Mouse (Mus musculus): ENCODE data around the gene Lamc3. TPM values are rescaled to one million over a fixed set of nuclear protein-coding genes. Genes with fewer than 3 reads are reported as not detected.

The Lamc3 gene
- polyA plus RNA-seq, 1 experiment, result 17.2 TPM

DNA sequence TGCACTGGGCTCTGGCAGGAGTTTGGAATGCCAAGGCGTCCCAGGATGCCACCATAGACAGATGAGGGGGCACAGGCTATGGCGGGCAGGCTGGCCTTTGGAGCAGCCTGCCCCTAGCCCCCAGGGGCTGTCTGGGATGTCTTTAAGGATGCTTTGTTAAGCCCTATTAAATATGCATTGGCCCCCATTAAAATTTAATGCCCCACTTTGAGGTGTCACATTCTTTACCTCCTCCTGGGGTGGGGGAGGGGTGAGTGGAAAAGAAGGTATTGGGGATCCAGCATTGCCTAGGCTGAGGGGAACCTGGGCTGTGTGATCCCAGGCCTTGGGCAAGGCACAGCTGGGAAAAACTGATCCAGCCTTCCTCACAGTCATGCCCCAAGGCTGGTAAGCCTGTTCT is 21.3 kb upstream of the Lamc3 start:
- H3K4me1 ChIP-seq (ENCODE audit: control insufficient read depth, insufficient read depth, low read length), result no peaks in the 10 kb centered on the region
- H3K27me3 ChIP-seq (ENCODE audit: control insufficient read depth, insufficient read depth, low read length), result no peaks in the 10 kb centered on the region
- TF ChIP-seq POLR2A (IDR thresholded peaks at IDR 0.05; ENCODE audit: control insufficient read depth, low read depth, low read length), result no peak
- no peak for TF ChIP-seq CTCF (IDR thresholded peaks at IDR 0.05; ENCODE audit: control insufficient read depth, insufficient read depth, insufficient replicate concordance, low read depth, low read length)
- H3K4me3 ChIP-seq (ENCODE audit: control insufficient read depth, low read depth, low read length), result no peak overlapping the region
- no peak overlapping the region for H3K27ac ChIP-seq (ENCODE audit: control insufficient read depth, insufficient read depth, low read depth, low read length)
- no peaks in the 10 kb centered on the region for H3K36me3 ChIP-seq (ENCODE audit: control insufficient read depth, insufficient read depth, low read length)

DNA sequence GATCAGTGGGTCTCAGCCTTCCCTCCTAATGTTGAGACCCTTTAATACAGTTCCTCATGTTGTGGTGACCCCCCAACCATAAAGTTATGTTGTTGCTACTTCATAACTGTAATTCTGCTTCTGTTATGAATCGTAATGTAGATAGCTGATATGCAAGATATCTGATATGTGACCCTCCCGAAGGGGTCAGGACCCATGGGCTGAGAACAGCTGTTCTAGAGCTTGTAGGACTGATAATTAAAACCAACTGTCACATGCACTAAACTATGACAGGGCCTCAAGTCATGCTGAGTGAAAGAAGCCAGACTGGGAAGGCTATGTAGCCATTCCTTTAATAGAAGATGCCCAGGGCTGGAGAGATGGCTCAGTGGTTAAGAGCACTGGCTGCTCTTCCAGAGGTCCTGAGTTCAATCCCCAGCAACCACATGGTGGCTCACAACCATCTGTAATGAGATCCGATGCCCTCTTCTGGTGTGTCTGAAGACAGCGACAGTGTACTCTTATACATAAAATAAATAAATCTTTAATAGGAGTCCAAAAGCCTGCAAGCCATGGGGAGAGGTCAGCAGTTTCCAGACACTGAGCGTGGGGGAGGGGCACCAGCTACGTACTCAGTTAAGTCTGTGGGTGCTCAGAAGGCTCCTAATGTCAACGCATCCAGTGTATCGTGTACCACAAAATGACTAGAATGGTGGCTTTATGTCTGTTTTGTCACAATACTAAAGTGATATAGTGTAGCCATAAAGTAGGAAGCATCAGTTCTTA is 19.1 kb upstream of the Lamc3 start:
- TF ChIP-seq POLR2A (IDR thresholded peaks at IDR 0.05; ENCODE audit: control insufficient read depth, low read depth, low read length) (no peak), CTCF (IDR thresholded peaks at IDR 0.05; ENCODE audit: control insufficient read depth, insufficient read depth, insufficient replicate concordance, low read depth, low read length) (no peak)

GRCm38 (mm10) chr2:31868538-31869164 is 18.4 kb upstream of the Lamc3 start:
- Histone ChIP-seq H3K4me3 (ENCODE audit: control insufficient read depth, low read depth, low read length) (no peak overlapping the region), H3K4me1 (ENCODE audit: control insufficient read depth, insufficient read depth, low read length) (no peaks in the 10 kb centered on the region), H3K27ac (ENCODE audit: control insufficient read depth, insufficient read depth, low read depth, low read length) (no peak overlapping the region), H3K36me3 (ENCODE audit: control insufficient read depth, insufficient read depth, low read length) (no peaks in the 10 kb centered on the region), H3K27me3 (ENCODE audit: control insufficient read depth, insufficient read depth, low read length) (no peaks in the 10 kb centered on the region)
- TF ChIP-seq CTCF (IDR thresholded peaks at IDR 0.05; ENCODE audit: control insufficient read depth, insufficient read depth, insufficient replicate concordance, low read depth, low read length), result no peak
- no peak for TF ChIP-seq POLR2A (IDR thresholded peaks at IDR 0.05; ENCODE audit: control insufficient read depth, low read depth, low read length)

More for the DNA sequence above, 19.1 kb upstream of the Lamc3 start:
- Histone ChIP-seq H3K36me3 (ENCODE audit: control insufficient read depth, insufficient read depth, low read length) (no peaks in the 10 kb centered on the region), H3K27ac (ENCODE audit: control insufficient read depth, insufficient read depth, low read depth, low read length) (no peak overlapping the region), H3K27me3 (ENCODE audit: control insufficient read depth, insufficient read depth, low read length) (no peaks in the 10 kb centered on the region), H3K4me1 (ENCODE audit: control insufficient read depth, insufficient read depth, low read length) (no peaks in the 10 kb centered on the region), H3K4me3 (ENCODE audit: control insufficient read depth, low read depth, low read length) (no peak overlapping the region)

GRCm38 (mm10) chr2:31869692-31870091 is 17.4 kb upstream of the Lamc3 start:
- Histone ChIP-seq H3K4me3 (ENCODE audit: control insufficient read depth, low read depth, low read length) (no peak overlapping the region), H3K4me1 (ENCODE audit: control insufficient read depth, insufficient read depth, low read length) (no peaks in the 10 kb centered on the region), H3K27me3 (ENCODE audit: control insufficient read depth, insufficient read depth, low read length) (no peaks in the 10 kb centered on the region), H3K27ac (ENCODE audit: control insufficient read depth, insufficient read depth, low read depth, low read length) (no peak overlapping the region), H3K36me3 (ENCODE audit: control insufficient read depth, insufficient read depth, low read length) (no peaks in the 10 kb centered on the region)
- TF ChIP-seq CTCF (IDR thresholded peaks at IDR 0.05; ENCODE audit: control insufficient read depth, insufficient read depth, insufficient replicate concordance, low read depth, low read length) (no peak), POLR2A (IDR thresholded peaks at IDR 0.05; ENCODE audit: control insufficient read depth, low read depth, low read length) (no peak)

DNA sequence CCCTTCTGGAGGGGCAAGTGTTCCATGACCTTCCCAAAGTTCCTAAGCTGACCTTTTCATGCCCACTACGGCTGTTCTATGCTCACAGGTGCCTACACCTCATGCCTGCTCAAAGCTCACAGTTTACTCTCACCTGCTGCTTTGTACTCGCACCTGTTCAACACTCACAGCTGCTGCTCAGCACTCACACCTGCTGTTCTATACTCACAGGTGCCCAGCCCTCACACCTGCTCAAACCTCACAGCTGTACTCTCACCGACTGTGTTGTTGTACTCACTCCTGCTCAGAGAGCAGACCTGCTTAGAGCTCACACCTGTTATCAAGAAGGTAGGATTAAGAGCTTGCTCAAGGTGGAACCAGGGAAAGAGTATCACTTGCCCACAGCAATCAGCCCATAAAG is 16.4 kb upstream of the Lamc3 start:
- Histone ChIP-seq H3K27ac (ENCODE audit: control insufficient read depth, insufficient read depth, low read depth, low read length) (no peak overlapping the region), H3K4me3 (ENCODE audit: control insufficient read depth, low read depth, low read length) (no peak overlapping the region), H3K36me3 (ENCODE audit: control insufficient read depth, insufficient read depth, low read length) (no peaks in the 10 kb centered on the region), H3K4me1 (ENCODE audit: control insufficient read depth, insufficient read depth, low read length) (no peaks in the 10 kb centered on the region), H3K27me3 (ENCODE audit: control insufficient read depth, insufficient read depth, low read length) (no peaks in the 10 kb centered on the region)
- no peak for TF ChIP-seq CTCF (IDR thresholded peaks at IDR 0.05; ENCODE audit: control insufficient read depth, insufficient read depth, insufficient replicate concordance, low read depth, low read length)
- no peak for TF ChIP-seq POLR2A (IDR thresholded peaks at IDR 0.05; ENCODE audit: control insufficient read depth, low read depth, low read length)

DNA sequence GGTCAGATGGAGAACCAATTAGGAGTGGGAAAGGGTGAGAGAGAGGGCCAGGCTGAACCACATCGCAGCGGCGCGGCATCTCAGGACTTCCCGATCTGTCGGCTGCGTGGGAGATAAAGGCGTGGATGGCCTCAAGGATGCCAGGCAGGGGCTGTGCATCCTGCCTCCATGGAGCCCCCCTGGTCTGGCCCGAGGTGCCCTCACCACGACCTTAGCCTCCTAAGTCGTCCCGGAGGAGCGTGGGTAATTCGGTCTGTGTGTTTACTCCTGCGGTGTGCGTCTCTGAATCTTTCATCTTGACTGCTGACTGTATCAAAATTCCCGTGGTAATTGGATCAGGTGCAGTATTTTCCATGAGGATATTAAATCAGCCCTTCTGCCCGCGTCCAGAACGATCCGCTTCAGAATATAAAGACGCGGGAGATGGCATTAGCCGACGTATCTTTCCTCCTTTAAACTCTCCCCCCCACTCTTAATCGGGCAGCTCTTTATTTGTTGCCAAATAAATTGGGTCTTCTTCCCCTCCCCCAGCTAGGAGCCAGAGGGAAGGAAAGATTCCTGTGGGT is 12.7 kb upstream of the Lamc3 start:
- Histone ChIP-seq H3K36me3 (ENCODE audit: control insufficient read depth, insufficient read depth, low read length) (no peaks in the 10 kb centered on the region), H3K4me1 (ENCODE audit: control insufficient read depth, insufficient read depth, low read length) (no peaks in the 10 kb centered on the region), H3K27me3 (ENCODE audit: control insufficient read depth, insufficient read depth, low read length) (no peaks in the 10 kb centered on the region), H3K4me3 (ENCODE audit: control insufficient read depth, low read depth, low read length) (no peak overlapping the region), H3K27ac (ENCODE audit: control insufficient read depth, insufficient read depth, low read depth, low read length) (no peak overlapping the region)
- no peak for TF ChIP-seq CTCF (IDR thresholded peaks at IDR 0.05; ENCODE audit: control insufficient read depth, insufficient read depth, insufficient replicate concordance, low read depth, low read length)

DNA sequence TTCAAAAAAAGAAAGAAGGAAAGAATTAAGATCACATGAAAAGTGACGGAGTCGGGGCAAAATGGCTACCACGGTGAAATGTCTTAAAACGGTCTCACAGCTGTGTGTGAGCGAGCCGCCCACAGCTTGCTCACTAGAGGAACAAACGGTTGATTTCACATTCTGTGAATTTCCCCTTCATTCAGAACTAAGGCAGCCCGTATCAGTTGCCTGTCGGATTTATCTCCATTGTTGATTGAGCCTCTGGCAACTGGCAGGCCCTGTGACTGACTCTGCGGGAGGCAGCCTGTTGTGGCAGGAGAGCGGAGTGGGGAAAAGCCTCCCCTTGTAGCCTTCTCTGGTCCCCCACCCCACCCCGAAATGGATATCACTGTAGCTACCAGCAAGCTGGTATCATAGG is 10.6 kb upstream of the Lamc3 start:
- Histone ChIP-seq H3K27ac (ENCODE audit: control insufficient read depth, insufficient read depth, low read depth, low read length) (no peak overlapping the region), H3K36me3 (ENCODE audit: control insufficient read depth, insufficient read depth, low read length) (no peaks in the 10 kb centered on the region), H3K27me3 (ENCODE audit: control insufficient read depth, insufficient read depth, low read length) (no peaks in the 10 kb centered on the region), H3K4me3 (ENCODE audit: control insufficient read depth, low read depth, low read length) (no peak overlapping the region), H3K4me1 (ENCODE audit: control insufficient read depth, insufficient read depth, low read length) (no peaks in the 10 kb centered on the region)
- no peak for TF ChIP-seq CTCF (IDR thresholded peaks at IDR 0.05; ENCODE audit: control insufficient read depth, insufficient read depth, insufficient replicate concordance, low read depth, low read length)
- no peak for TF ChIP-seq POLR2A (IDR thresholded peaks at IDR 0.05; ENCODE audit: control insufficient read depth, low read depth, low read length)

Measured in testis, adult 2 months (tissue).